Mouse (Mus musculus) liver, postnatal 0 days (tissue): ENCODE data around the gene Klc4.

ENCODE experiments used
- CTCF ChIP-seq: sonication (generic); IDR thresholded peaks from 2 replicates; pipeline ENCODE4 v1.5.1; 2016; ENCODE audit warnings: antibody characterized with exemption, low read depth
- EP300 ChIP-seq: IDR thresholded peaks from 2 replicates; pipeline ENCODE4 v1.6.1; 2016; ENCODE audit warnings: antibody characterized with exemption, low read depth, mild to moderate bottlenecking

DNA sequence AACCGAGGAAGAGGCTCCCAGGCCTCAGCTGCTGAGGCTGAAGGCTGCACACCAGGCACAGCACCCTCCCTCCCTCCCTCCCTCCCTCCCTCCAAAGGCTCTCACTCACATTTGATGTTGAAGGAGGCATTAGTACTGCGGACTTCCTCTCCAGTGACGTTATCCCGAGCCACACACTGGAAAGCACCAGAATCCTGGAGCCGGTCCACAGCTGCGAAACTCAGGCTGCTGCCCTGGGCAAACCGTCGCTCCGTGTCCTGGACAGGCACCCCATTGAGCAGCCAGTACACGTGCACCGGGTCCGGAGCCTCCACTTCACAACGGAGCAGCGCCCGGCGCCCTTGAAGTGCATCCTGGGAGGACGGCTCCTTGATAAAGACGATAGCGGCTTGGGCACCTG lies 54.4 kb downstream of the Klc4 start:
- TF ChIP-seq CTCF (no peak), EP300 (no peak)
